Mouse (Mus musculus) lung, postnatal 0 days (tissue): ENCODE results near the gene Epb41l2. TPM values are rescaled to one million over a fixed set of nuclear protein-coding genes. Genes with fewer than 3 reads are reported as not detected.

Source experiments
- ATAC-seq: fragments of 200-750 bp; cut with Nextera tagmentation; 2 replicates; pipeline ENCODE4 v1.8.0; 2017; ENCODE audit warnings: moderate library complexity
- DNase-seq: peaks from one replicate; pipeline ENCODE4 v3.0.0-alpha.2; 2016; ENCODE audit warnings: low spot score
- H3K27ac ChIP-seq: fragments of 300-500 bp; sonication (generic); 2 replicates; pipeline ENCODE4 v1.5.1; 2014; ENCODE audit warnings: antibody characterized with exemption, mild to moderate bottlenecking, low read length, mixed read lengths
- H3K27me3 ChIP-seq: fragments of 300-500 bp; sonication (generic); replicated peaks from 2 replicates; pipeline ENCODE4 v1.6.1; 2014; ENCODE audit warnings: low read length, mixed read lengths; ENCODE audit not compliant: insufficient read depth
- H3K36me3 ChIP-seq: fragments of 300-500 bp; sonication (generic); 2 replicates; pipeline ENCODE4 v1.6.1; 2014; ENCODE audit warnings: low read length, mixed read lengths; ENCODE audit not compliant: insufficient read depth
- H3K4me1 ChIP-seq: fragments of 300-500 bp; sonication (generic); 2 replicates; pipeline ENCODE4 v1.6.1; 2014; ENCODE audit warnings: antibody characterized with exemption, low read depth, low read length, mixed read lengths; ENCODE audit not compliant: insufficient read depth
- H3K4me2 ChIP-seq: fragments of 300-500 bp; sonication (generic); replicated peaks from 2 replicates; pipeline ENCODE4 v1.6.1; 2014; ENCODE audit warnings: low read depth, mild to moderate bottlenecking, low read length, moderate library complexity, mixed read lengths
- H3K4me3 ChIP-seq: fragments of 300-500 bp; sonication (generic); 2 replicates; pipeline ENCODE4 v1.5.1; 2014; ENCODE audit warnings: low read depth, low read length
- H3K9ac ChIP-seq: fragments of 300-500 bp; sonication (generic); replicated peaks from 2 replicates; pipeline ENCODE4 v1.6.1; 2014; ENCODE audit warnings: low read depth, mild to moderate bottlenecking
- H3K9me3 ChIP-seq: fragments of 300-500 bp; sonication (generic); 2 replicates; pipeline ENCODE4 v1.6.1; 2016; ENCODE audit warnings: low read length, mixed read lengths
- CTCF ChIP-seq: IDR thresholded peaks from 2 replicates; pipeline ENCODE4 v1.5.1; 2016; ENCODE audit warnings: antibody characterized with exemption, mild to moderate bottlenecking
- EP300 ChIP-seq: IDR thresholded peaks from 2 replicates; pipeline ENCODE4 v1.6.1; 2016; ENCODE audit warnings: antibody characterized with exemption, mild to moderate bottlenecking, control low read depth
- WGBS: fragments of 180-500 bp; shearing (Covaris S2); extraction: QIAGEN DNeasy Blood & Tissue Kit; methylation state at CpG from one replicate; pipeline ENCODE4 v1.1.7; 2014; 5-methylcytosine and 5-hydroxymethylcytosine counted together
- polyA plus RNA-seq: library from polyadenylated mRNA; unstranded; fragments of >200 nt; fragmentation: Nextera tagmentation; extraction: Ambion mirVana; gene quantifications from 2 replicates; pipeline ENCODE4 v1.2.1, GENCODE M21; 2015

Gene Epb41l2
- polyA plus RNA-seq, 1 experiment from 2014 or later, result 48.2 TPM

DNA sequence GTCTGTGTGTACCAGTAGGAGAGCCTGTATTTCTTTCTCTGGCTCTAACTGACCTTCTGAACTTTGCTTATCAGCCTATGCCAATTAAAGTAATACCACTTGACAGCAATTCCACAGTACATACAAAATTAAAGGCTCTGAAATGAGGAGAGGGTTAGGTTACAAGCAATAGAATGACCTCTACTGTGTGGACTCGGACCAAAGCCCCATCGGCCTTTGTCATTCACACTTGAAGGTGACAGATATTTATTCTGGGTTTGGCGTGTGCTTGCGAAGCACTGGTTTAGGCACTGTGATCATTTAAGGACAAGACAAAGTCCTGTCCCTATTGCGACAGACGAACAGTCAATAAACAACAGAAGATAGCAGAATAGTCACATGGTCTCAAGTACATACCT, 180.2 kb downstream of the Epb41l2 start:
- Histone ChIP-seq H3K4me3 (no peak overlapping the region), H3K9ac (no peak overlapping the region), H3K4me2 (no peak overlapping the region), H3K36me3 (no peaks in the 10 kb centered on the region), H3K4me1 (no peaks in the 10 kb centered on the region), H3K27me3 (no peaks in the 10 kb centered on the region), H3K27ac (no peak overlapping the region), H3K9me3 (no peaks in the 10 kb centered on the region)
- DNase-seq (no peak), ATAC-seq (no peak)
- TF ChIP-seq EP300 (no peak), CTCF (no peak)
- 30% methylated on average over 6 of the region's 6 CpGs for WGBS

DNA sequence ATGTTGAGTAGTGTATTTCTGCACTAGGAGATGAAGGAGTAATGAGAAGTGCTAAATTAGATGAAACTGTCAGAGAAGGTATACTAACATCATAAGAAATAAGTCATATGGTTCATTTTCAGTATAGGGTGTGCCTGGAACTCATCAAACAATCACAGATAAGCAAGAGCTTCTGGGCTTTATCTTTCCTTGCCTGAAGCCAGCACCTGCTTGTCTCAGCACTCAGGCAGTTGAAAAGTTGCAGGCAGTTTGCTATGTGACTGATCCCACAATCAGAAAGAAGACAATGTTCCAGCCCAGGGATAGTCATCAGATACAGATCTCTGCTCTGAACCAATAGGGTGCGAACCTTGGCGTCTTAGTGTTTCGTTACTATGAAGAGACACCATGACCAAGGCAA, 181.5 kb downstream of the Epb41l2 start:
- Histone ChIP-seq H3K4me2 (no peak overlapping the region), H3K4me3 (no peak overlapping the region), H3K36me3 (no peaks in the 10 kb centered on the region), H3K4me1 (no peaks in the 10 kb centered on the region), H3K9me3 (no peaks in the 10 kb centered on the region), H3K9ac (no peak overlapping the region), H3K27ac (no peak overlapping the region), H3K27me3 (no peaks in the 10 kb centered on the region)
- 95% methylated on average over 3 of the region's 3 CpGs for WGBS
- TF ChIP-seq EP300, result no peak
- no peak for TF ChIP-seq CTCF
- ATAC-seq (no peak), DNase-seq (no peak)

DNA sequence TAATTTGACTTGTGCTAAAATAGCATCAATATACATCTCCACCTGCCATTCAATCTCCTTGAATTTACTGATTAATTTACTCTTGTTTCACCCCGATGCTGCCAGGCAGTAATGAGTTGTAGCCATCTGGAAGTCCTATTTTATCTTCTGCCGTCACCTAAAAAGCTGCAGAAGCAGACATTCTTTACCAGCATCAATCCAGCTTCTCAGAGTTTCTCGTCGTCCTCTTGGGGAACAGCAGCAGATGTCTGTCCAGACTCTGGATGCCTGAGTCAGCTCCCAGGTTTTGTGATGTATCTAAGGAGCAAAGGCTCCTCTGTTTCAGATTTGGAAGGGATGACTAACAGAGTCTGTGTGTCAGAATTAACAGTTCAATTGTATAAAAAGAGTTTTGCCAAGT, 193.3 kb downstream of the Epb41l2 start:
- 42% methylated on average over 4 of the region's 4 CpGs for WGBS
- H3K4me3 ChIP-seq, result no peak overlapping the region

DNA sequence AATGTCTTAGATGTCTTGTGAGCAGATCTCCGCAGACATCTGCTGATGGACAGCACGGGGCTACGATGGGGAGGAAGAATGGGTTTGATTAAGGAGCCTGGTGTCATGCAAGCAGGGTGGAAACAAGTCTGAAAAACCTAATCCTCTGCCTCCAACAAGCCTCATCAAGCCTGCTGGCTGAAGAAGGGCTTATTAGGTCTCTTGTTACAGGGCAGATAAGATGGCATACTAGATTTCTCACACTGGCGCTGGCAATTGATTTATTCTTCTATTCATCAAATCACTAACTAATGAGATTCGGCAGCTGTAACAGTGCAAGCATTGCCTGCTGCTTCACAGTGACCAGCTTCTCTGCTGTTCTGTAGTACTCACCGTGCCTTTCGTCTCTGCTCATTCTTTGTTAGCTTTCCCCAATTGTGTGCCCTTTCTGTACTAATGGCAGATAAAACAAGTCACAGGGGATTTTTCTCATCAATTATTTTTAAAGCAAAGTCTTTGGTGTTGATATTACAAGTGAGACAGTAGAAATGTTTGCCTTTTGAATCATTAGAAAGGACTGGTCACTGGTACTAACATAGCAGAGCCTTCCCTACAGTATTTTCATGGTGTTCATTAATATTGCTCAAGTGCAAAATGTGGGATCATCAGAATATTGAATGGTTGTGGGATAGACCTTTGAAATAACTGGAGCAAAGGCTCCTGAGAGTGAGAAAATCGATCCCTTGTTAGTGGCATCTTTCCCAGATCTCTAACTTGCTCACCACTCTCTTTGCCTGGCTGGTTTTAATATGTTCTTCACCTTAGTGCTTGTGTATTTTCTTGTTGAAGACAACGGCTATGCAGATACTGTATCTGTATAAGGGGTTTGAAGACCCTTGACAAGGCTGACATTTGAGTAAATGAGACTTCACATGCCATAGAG, 212.0 kb downstream of the Epb41l2 start:
- Histone ChIP-seq H3K4me2 (no peak overlapping the region), H3K9me3 (no peaks in the 10 kb centered on the region), H3K27ac (no peak overlapping the region), H3K4me3 (no peak overlapping the region), H3K36me3 (no peaks in the 10 kb centered on the region), H3K27me3 (no peaks in the 10 kb centered on the region), H3K4me1 (no peaks in the 10 kb centered on the region), H3K9ac (no peak overlapping the region)
- ATAC-seq (no peak), DNase-seq (no peak)
- WGBS, result 76% methylated on average over 9 of the region's 9 CpGs
- TF ChIP-seq CTCF (no peak), EP300 (no peak)

More for the DNA sequence above, 193.3 kb downstream of the Epb41l2 start:
- no peak overlapping the region for H3K27ac ChIP-seq
- H3K36me3 ChIP-seq, result no peaks in the 10 kb centered on the region
- TF ChIP-seq EP300, result no peak
- H3K9me3 ChIP-seq, result no peaks in the 10 kb centered on the region
- H3K4me1 ChIP-seq, result no peaks in the 10 kb centered on the region
- H3K27me3 ChIP-seq, result no peaks in the 10 kb centered on the region
- no peak overlapping the region for H3K4me2 ChIP-seq
- no peak overlapping the region for H3K9ac ChIP-seq
- ATAC-seq (no peak), DNase-seq (no peak)

Other genes starting within 250 kb of the Epb41l2 start
- gene Akap7, start 51.9 kb upstream of the Epb41l2 start, polyA plus RNA-seq, result 46.3 and 52.1 TPM in 2 replicates
- not detected in 2 replicates for gene Smlr1, start 176.5 kb downstream of the Epb41l2 start, polyA plus RNA-seq